Mouse (Mus musculus): Measurements from ENCODE around the gene Tpp1. TPM values are rescaled to one million over a fixed set of nuclear protein-coding genes. Genes with fewer than 3 reads are reported as not detected.
A peak's percentile ranks its signal among the peaks of the same experiment; 100 is the strongest.

Gene Tpp1
- polyA plus RNA-seq, 1 experiment from 2014 or later = 48.2 TPM

DNA sequence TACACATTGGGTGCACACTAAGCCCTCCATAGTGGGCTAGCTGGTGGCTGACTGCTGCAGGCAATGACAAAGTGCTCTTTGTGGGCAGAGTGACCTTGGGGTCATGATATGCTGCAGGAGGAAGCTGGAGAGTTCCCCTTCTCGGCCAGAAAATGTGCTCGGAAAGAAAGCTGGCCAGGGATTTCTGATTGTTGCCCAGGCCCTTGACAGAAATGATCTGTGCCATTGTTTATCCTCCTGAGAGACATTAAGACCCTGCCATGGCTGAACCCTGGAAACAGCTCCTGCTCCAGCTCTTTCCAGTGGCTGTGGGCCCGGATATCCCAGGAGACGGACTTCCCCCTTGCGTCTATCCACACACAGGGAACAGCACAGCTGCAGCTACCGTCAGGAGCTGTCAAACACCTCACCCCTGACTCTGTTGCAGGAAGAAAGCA lies 15.7 kb upstream of the Tpp1 start:
- Histone ChIP-seq H3K27ac (peak overlapping the region; percentile 43; the same call in 1 of the 2 replicates), H3K9ac (0 out of 2 replicates have a peak overlapping the region, but pooled peaks have one; percentile 11), H3K9me3 (ENCODE audit: control insufficient read depth, low read length) (no peaks in the 10 kb centered on the region), H3K4me2 (replicated peaks) (no peak overlapping the region), H3K4me1 (replicated peaks; ENCODE audit: control insufficient read depth, insufficient read depth, low read length) (peaks cover 34% of the 10 kb centered on the region), H3K4me3 (replicated peaks; ENCODE audit: low read length) (no peak overlapping the region), H3K36me3 (replicated peaks; ENCODE audit: control insufficient read depth, insufficient read depth) (peaks cover 100% of the 10 kb centered on the region), H3K27me3 (ENCODE audit: control insufficient read depth, insufficient read depth, low read length) (no peaks in the 10 kb centered on the region)
- 10% methylated on average over 6 of the region's 6 CpGs for WGBS
- DNase-seq (ENCODE audit: low spot score) (no peak), ATAC-seq (ENCODE audit: low FRiP score) (peak; percentile 51; the same call in 1 of the 2 replicates)

DNA sequence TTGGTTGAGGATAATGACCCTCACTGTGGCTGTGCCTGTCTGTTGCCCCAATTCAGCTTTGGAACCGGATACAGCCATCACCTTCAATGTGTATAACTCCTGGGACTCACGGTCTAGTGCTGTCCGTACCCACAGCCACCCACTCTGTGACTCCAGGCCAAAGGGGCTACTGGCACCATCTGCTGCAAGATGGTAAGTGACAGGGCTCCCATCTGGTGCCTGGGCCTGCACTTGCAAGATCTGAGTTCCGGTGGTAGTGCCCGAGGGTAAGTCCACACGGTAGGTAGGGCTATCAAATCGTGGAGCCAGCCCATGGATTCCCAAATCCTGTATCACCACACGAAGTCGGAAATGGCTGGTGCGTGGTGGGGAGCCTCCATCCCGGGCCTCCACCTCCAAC lies 12.3 kb upstream of the Tpp1 start:
- H3K36me3 ChIP-seq (replicated peaks; ENCODE audit: control insufficient read depth, insufficient read depth) = peaks cover 97% of the 10 kb centered on the region
- H3K4me1 ChIP-seq (replicated peaks; ENCODE audit: control insufficient read depth, insufficient read depth, low read length) = peaks cover 27% of the 10 kb centered on the region
- H3K9ac ChIP-seq = no peak overlapping the region
- H3K27me3 ChIP-seq (ENCODE audit: control insufficient read depth, insufficient read depth, low read length) = no peaks in the 10 kb centered on the region
- ATAC-seq (ENCODE audit: low FRiP score) = no peak
- H3K4me3 ChIP-seq (replicated peaks; ENCODE audit: low read length) = no peak overlapping the region
- DNase-seq (ENCODE audit: low spot score) = no peak
- H3K4me2 ChIP-seq (replicated peaks) = no peak overlapping the region
- no peaks in the 10 kb centered on the region for H3K9me3 ChIP-seq (ENCODE audit: control insufficient read depth, low read length)
- no peak overlapping the region for H3K27ac ChIP-seq
- WGBS = 82% methylated on average over 11 of the region's 11 CpGs

DNA sequence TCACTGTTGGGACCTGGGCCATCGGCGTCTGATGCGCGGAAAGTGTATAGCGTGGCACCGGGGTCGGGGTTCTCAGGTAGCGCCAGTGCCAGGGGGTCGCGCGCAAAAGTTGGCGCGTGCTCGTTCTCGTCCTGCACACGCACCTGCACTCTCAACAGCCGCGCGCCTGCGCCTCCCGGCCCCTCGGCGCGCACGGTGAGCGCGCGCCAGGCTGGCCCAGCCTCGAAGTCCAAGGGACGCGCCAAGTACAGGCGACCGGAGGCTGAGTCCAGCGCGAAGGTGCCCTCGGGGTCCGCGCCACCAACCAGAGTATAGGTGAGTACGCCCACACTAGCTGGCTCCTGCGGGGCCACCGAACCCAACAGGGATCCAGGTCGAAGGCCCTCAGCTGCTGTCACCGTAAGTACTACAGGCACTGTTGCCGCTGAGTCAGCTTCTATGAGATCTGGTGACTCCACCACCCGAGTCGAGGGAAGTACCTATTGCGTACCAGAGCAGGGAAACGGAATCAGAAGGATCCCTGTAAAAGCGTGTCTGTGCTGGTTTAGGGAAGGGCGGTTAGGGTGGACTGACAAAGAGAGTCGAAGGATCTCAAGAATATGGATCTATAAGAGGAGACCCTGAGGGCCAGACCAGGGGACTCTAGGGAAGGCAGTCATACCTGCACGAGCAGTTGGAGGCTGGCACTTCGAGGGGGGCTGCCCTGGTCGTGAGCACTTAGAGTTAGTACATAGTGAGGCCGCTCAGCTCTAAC lies 10.7 kb upstream of the Tpp1 start:
- no peak overlapping the region for H3K27ac ChIP-seq
- 23% methylated on average over 54 of the region's 55 CpGs for WGBS
- DNase-seq (ENCODE audit: low spot score) = no peak
- no peak overlapping the region; the same call in 1 of the 2 replicates for H3K9ac ChIP-seq
- no peak overlapping the region for H3K4me3 ChIP-seq (replicated peaks; ENCODE audit: low read length)
- peaks cover 97% of the 10 kb centered on the region for H3K36me3 ChIP-seq (replicated peaks; ENCODE audit: control insufficient read depth, insufficient read depth)
- H3K4me1 ChIP-seq (replicated peaks; ENCODE audit: control insufficient read depth, insufficient read depth, low read length) = peaks cover 11% of the 10 kb centered on the region; the same call in 1 of the 2 replicates
- no peaks in the 10 kb centered on the region for H3K9me3 ChIP-seq (ENCODE audit: control insufficient read depth, low read length)
- no peak overlapping the region for H3K4me2 ChIP-seq (replicated peaks)
- no peaks in the 10 kb centered on the region for H3K27me3 ChIP-seq (ENCODE audit: control insufficient read depth, insufficient read depth, low read length)
- no peak for ATAC-seq (ENCODE audit: low FRiP score)

DNA sequence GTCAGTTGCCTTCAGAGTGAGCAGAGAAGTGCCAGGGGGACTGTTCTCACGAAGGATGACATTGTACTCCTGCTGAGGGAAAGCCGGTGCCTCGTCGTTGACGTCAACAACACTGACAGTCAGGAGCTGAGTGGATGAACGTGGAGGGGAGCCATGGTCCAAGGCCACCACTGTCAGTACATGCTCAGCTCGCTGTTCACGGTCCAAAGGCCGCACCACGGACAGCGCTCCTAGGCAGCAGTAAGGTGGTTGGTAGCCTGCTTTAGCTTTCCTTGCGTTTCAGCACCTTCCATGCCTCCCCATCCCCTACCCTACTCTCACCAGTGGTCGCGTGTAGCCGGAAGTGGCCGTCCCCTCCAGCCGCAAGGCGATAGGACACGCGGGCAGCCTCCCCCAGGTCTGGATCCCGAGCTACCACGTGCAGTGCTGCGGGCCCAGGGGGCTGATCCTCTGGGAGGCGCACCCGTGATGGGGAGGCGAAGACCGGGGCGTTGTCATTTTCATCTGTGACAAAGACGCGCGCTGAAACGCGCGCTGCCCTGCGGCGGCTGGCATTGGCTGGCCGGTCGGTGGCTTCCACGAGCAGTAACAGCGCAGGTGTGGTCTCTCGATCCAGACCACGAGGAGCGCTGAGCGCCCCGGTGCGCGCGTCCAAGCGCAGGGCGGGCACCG lies 9.9 kb upstream of the Tpp1 start:
- Histone ChIP-seq H3K36me3 (replicated peaks; ENCODE audit: control insufficient read depth, insufficient read depth) (peaks cover 97% of the 10 kb centered on the region), H3K27me3 (ENCODE audit: control insufficient read depth, insufficient read depth, low read length) (no peaks in the 10 kb centered on the region), H3K27ac (no peak overlapping the region), H3K4me3 (replicated peaks; ENCODE audit: low read length) (no peak overlapping the region), H3K4me2 (replicated peaks) (no peak overlapping the region), H3K4me1 (replicated peaks; ENCODE audit: control insufficient read depth, insufficient read depth, low read length) (peaks cover 5% of the 10 kb centered on the region; the same call in 1 of the 2 replicates), H3K9me3 (ENCODE audit: control insufficient read depth, low read length) (no peaks in the 10 kb centered on the region), H3K9ac (no peak overlapping the region)
- WGBS = 19% methylated on average over 51 of the region's 51 CpGs
- ATAC-seq (ENCODE audit: low FRiP score) (no peak), DNase-seq (ENCODE audit: low spot score) (no peak)

DNA sequence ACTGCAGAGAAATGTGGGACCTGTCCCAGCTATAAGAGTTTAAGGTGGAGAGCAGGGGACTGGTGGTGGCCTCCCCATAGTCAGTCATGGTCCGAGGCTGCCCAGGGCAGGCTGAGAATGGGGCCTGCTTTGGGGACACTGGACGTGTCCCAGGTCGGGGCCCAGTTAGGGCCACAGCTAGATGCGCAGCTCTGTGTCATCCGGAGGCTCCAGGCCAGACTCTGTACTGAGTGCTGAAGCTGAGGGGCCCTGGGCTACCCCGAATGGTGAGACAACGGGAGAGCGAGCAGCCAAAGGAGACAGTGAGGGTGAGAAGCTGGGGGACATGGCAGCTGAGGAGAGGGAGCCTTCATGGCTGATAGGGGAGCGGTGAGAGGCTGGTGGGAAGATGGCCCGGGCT lies 1.2 kb upstream of the Tpp1 start:
- Histone ChIP-seq H3K36me3 (replicated peaks; ENCODE audit: control insufficient read depth, insufficient read depth) (peaks cover 71% of the 10 kb centered on the region), H3K27ac (no peak overlapping the region), H3K9ac (no peak overlapping the region), H3K9me3 (ENCODE audit: control insufficient read depth, low read length) (no peaks in the 10 kb centered on the region), H3K4me1 (replicated peaks; ENCODE audit: control insufficient read depth, insufficient read depth, low read length) (peaks cover 8% of the 10 kb centered on the region; the same call in 1 of the 2 replicates), H3K4me2 (replicated peaks) (no peak overlapping the region), H3K4me3 (replicated peaks; ENCODE audit: low read length) (no peak overlapping the region), H3K27me3 (ENCODE audit: control insufficient read depth, insufficient read depth, low read length) (no peaks in the 10 kb centered on the region)
- DNase-seq (ENCODE audit: low spot score) (no peak), ATAC-seq (ENCODE audit: low FRiP score) (no peak)
- WGBS = 91% methylated on average over 10 of the region's 10 CpGs

DNA sequence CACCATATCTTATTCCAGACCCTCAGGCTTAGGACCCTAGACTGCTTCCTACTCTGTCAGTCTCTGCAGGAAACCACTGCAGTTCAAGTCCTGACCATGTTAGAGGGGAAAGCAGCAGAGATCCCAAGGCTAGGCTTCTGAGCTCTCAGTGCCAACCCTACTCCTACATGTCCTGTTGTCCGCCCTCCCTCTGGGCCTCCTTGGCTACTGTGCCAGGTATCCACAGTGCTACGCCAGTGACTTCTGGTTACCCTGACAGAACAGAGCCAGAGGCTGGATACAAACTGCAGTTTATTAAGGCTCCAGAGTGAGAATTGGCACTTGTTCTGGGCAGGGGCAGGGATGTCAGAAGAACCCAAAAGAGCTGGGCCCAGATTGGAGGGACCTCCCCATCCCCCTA lies 681 bp upstream of the Tpp1 start:
- peak; percentile 2; the same call in 1 of the 2 replicates for ATAC-seq (ENCODE audit: low FRiP score)
- Histone ChIP-seq H3K9ac (no peak overlapping the region), H3K4me3 (replicated peaks; ENCODE audit: low read length) (no peak overlapping the region), H3K36me3 (replicated peaks; ENCODE audit: control insufficient read depth, insufficient read depth) (peaks cover 70% of the 10 kb centered on the region), H3K9me3 (ENCODE audit: control insufficient read depth, low read length) (no peaks in the 10 kb centered on the region), H3K27ac (no peak overlapping the region), H3K27me3 (ENCODE audit: control insufficient read depth, insufficient read depth, low read length) (no peaks in the 10 kb centered on the region), H3K4me1 (replicated peaks; ENCODE audit: control insufficient read depth, insufficient read depth, low read length) (peaks cover 8% of the 10 kb centered on the region; the same call in 1 of the 2 replicates), H3K4me2 (replicated peaks) (no peak overlapping the region)
- no peak for DNase-seq (ENCODE audit: low spot score)
- WGBS = 92% methylated on average over 2 of the region's 2 CpGs

DNA sequence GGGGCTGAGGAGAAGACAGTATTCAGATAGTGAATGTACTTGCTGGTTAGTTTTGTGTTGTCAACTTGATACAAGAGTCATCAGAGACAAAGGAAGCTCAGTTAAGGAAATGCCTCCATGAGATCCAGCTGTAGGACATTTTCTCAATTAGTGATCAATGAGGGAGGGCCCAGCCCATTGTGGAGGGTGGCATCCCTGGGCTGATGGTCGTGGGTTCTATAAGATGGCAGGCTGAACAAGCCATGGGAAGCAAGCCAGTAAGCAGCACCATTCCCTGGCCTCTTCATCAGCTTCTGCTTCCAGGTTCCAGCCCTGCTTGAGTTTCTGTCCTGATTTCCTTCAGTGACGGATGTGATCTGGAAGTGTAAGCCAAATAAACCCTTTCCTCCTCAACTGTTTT lies 4.3 kb downstream of the Tpp1 start:
- WGBS = 85% methylated on average over 2 of the region's 2 CpGs

DNA sequence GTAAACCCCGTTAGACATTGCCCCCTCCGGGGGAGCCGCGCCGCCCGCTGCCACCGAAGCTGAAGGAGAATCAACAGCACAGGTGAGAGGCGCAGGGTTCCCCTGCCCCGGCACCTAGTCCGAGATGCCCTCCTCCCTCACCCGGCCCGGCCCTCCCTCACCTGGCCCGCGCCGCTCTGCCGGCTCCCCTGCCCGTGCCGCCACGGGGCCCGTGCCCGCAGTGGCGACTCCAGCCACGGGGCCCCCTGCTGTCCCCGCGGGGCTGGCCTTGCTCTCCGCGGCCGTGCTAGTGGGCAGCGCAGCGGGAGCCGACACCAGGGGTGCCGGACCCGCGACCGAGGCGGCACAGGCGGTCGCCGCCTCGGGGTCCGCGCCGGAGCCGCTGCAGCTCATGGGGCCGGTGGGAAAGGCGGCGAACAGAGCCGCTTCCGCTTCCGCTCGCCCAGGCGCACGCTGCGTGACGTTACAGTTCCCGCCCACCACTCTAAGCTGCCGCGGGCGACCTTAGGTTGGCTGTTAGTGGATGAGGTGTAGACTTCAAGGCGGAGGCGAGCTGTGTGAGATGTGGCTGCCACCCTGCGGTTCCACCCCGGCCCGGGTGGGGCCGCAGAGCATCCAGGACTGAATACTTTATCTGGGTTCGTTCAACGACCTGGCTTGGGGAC lies 8.0 kb downstream of the Tpp1 start, which contains the start of gene Taf10:
Taf10 (minus strand) TSS at position 436 of the 665 bp plus-strand sequence.
- Histone ChIP-seq H3K27me3 (ENCODE audit: control insufficient read depth, insufficient read depth, low read length) (no peaks in the 10 kb centered on the region), H3K9ac (peak within 1 kb of the TSS; percentile 94), H3K9me3 (ENCODE audit: control insufficient read depth, low read length) (no peaks in the 10 kb centered on the region), H3K4me3 (replicated peaks; ENCODE audit: low read length) (peak within 1 kb of the TSS; percentile 97), H3K27ac (peak within 1 kb of the TSS; percentile 82), H3K4me1 (replicated peaks; ENCODE audit: control insufficient read depth, insufficient read depth, low read length) (peaks cover 6% of the 10 kb centered on the region; the same call in 1 of the 2 replicates), H3K4me2 (replicated peaks) (peak within 1 kb of the TSS; percentile 93), H3K36me3 (replicated peaks; ENCODE audit: control insufficient read depth, insufficient read depth) (peaks cover 66% of the 10 kb centered on the region)
- ATAC-seq (ENCODE audit: low FRiP score) (peak; percentile 96), DNase-seq (ENCODE audit: low spot score) (peak; percentile 91)
- WGBS = under 1% methylated on average over 67 of the region's 67 CpGs

More for the DNA sequence above, 4.3 kb downstream of the Tpp1 start:
- H3K4me3 ChIP-seq (replicated peaks; ENCODE audit: low read length) = no peak overlapping the region
- ATAC-seq (ENCODE audit: low FRiP score) (no peak), DNase-seq (ENCODE audit: low spot score) (no peak)
- H3K36me3 ChIP-seq (replicated peaks; ENCODE audit: control insufficient read depth, insufficient read depth) = peaks cover 40% of the 10 kb centered on the region
- no peaks in the 10 kb centered on the region for H3K9me3 ChIP-seq (ENCODE audit: control insufficient read depth, low read length)
- H3K27me3 ChIP-seq (ENCODE audit: control insufficient read depth, insufficient read depth, low read length) = no peaks in the 10 kb centered on the region
- H3K9ac ChIP-seq = no peak overlapping the region
- no peak overlapping the region for H3K27ac ChIP-seq
- peaks cover 12% of the 10 kb centered on the region; the same call in 1 of the 2 replicates for H3K4me1 ChIP-seq (replicated peaks; ENCODE audit: control insufficient read depth, insufficient read depth, low read length)
- H3K4me2 ChIP-seq (replicated peaks) = no peak overlapping the region

Data from hindbrain, embryonic 14.5 days (tissue).